Mouse (Mus musculus) heart, embryonic 10.5 days (tissue): ENCODE measurements around the gene Spata46. TPM values are rescaled to one million over a fixed set of nuclear protein-coding genes. Genes with fewer than 3 reads are reported as not detected.

Experiments
- DNase-seq: peaks from one replicate; pipeline ENCODE4 v3.0.0-alpha.2; 2017; ENCODE audit warnings: low spot score
- H3K27ac ChIP-seq: fragments of 300-500 bp; sonication (generic); 2 replicates; pipeline ENCODE4 v1.5.1; 2016; ENCODE audit warnings: mild to moderate bottlenecking
- H3K27me3 ChIP-seq: fragments of 300-500 bp; sonication (generic); 2 replicates; pipeline ENCODE4 v1.6.1; 2016; ENCODE audit warnings: mild to moderate bottlenecking; ENCODE audit not compliant: poor library complexity, insufficient read depth, severe bottlenecking
- H3K36me3 ChIP-seq: fragments of 300-500 bp; sonication (generic); 2 replicates; pipeline ENCODE4 v1.6.1; 2016; ENCODE audit warnings: mild to moderate bottlenecking, moderate library complexity
- H3K4me1 ChIP-seq: fragments of 300-500 bp; sonication (generic); 2 replicates; pipeline ENCODE4 v1.6.1; 2016; ENCODE audit warnings: mild to moderate bottlenecking
- H3K4me3 ChIP-seq: fragments of 300-500 bp; sonication (generic); 2 replicates; pipeline ENCODE4 v1.5.1; 2016; ENCODE audit warnings: mild to moderate bottlenecking, moderate library complexity
- H3K9me3 ChIP-seq: fragments of 300-500 bp; sonication (generic); 2 replicates; pipeline ENCODE4 v1.6.1; 2016; ENCODE audit warnings: mild to moderate bottlenecking, moderate library complexity
- WGBS: fragments of 180-500 bp; shearing (Covaris S2); methylation state at CpG from one replicate; pipeline ENCODE4 v1.1.7; 2016; 5-methylcytosine and 5-hydroxymethylcytosine counted together
- polyA plus RNA-seq: library from polyadenylated mRNA; unstranded; fragments of >200 nt; fragmentation: Nextera tagmentation; extraction: Ambion mirVana; gene quantifications from 2 replicates; pipeline ENCODE4 v1.2.1, GENCODE M21; 2016

The Spata46 gene
- polyA plus RNA-seq, 1 experiment from 2014 or later: 2.0 TPM

DNA sequence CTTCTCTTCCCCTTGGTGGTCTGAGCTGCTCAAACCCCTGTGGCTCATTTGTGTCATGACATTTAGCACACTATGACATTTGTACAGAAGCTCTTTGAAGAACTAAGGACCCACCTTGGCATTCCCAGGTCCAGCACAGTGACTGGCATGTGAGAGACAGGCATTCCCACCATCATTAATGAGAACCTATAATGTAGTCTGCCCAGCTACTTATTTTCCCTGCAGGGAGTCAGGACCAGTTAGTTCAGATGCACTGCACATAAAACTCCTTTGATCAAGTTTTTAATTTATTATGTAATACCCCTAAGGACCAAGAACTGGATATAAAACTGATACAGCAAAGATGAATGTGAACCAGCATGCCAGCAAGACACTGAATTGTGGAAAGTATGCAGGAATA, 42.5 kb downstream of the Spata46 start:
- no peak for DNase-seq
- Histone ChIP-seq H3K4me3 (no peak overlapping the region), H3K4me1 (peaks cover 6% of the 10 kb centered on the region; the same call in 1 of the 2 replicates), H3K36me3 (no peaks in the 10 kb centered on the region), H3K27me3 (no peaks in the 10 kb centered on the region), H3K27ac (no peak overlapping the region), H3K9me3 (no peaks in the 10 kb centered on the region)

DNA sequence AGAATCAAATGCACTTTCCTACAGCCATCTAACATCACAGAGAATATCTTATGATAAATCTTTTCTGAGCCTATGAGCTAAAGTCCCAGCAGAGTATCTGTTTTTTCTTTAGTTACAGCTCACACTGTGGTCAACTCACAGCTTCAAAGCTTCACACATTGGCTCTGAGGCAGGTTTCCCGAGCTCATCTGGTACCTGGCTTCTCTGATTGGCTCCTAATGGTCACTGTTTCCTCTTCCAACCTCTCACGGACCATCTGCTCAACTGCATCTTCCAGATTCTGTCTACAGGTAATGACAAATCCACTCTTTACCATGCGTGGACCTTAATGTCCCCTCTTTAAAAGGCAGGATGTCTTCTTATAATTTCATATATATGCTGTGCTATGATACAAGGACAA, 44.7 kb downstream of the Spata46 start:
- Histone ChIP-seq H3K27me3 (no peaks in the 10 kb centered on the region), H3K4me3 (no peak overlapping the region), H3K4me1 (peaks cover 12% of the 10 kb centered on the region; the same call in 1 of the 2 replicates), H3K27ac (no peak overlapping the region), H3K9me3 (no peaks in the 10 kb centered on the region), H3K36me3 (no peaks in the 10 kb centered on the region)
- no peak for DNase-seq
- 65% methylated on average over 3 of the region's 3 CpGs for WGBS

DNA sequence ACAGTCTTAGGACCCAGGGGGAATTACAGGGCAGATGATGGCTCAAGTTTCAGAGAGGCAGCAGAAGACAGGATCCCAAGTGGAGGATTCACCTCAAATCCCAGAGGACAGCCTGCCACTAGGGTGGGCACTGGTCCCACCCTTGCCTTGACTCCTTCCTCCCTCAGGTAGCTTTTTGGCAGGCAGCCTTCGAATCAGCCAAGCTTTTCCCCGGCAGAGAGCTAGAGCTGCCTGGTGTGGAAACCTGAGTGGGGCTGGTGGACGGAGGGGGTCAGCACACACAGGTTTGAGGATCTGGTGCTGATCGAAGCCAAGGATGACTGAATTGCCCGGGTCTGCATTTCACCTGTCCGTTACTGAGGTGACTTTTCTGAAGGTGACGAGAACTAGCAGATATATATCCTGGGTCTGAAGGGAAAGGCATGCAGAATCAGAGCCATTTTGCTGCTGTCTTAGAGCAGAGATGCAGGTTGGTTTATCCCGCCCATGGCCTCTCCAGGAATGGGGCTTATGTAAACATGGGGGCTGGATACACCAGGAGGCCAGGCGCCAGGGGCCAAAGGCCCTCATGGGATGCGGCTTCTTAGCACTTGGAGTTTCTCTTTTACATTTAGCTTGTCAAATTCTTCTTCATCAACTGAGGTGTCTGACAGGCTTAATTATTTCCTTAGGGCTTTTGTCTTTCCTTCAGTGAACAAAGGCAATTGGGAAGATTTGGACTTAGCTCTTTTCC, 51.7 kb downstream of the Spata46 start:
- no peaks in the 10 kb centered on the region for H3K9me3 ChIP-seq
- H3K36me3 ChIP-seq: no peaks in the 10 kb centered on the region
- no peak for DNase-seq
- no peaks in the 10 kb centered on the region for H3K27me3 ChIP-seq
- no peak overlapping the region for H3K4me3 ChIP-seq
- peaks cover 23% of the 10 kb centered on the region for H3K4me1 ChIP-seq
- WGBS: 59% methylated on average over 10 of the region's 10 CpGs
- H3K27ac ChIP-seq: peak overlapping the region; percentile 64; the same call in 1 of the 2 replicates

Other genes starting within 250 kb of the Spata46 start
- gene Ddr2, start 198.0 kb upstream of the Spata46 start, polyA plus RNA-seq: 6.7 and 21.0 TPM in 2 replicates
- gene Uap1, start 133.8 kb upstream of the Spata46 start, polyA plus RNA-seq: 63.0 and 67.4 TPM in 2 replicates
- gene Uhmk1, start 93.4 kb upstream of the Spata46 start, polyA plus RNA-seq: 8.6 and 10.5 TPM in 2 replicates
- not detected in 2 replicates for gene Sh2d1b2, start 76.1 kb upstream of the Spata46 start, polyA plus RNA-seq
- gene Sh2d1b1, start 31.5 kb upstream of the Spata46 start, polyA plus RNA-seq: 0.10 TPM in 1 of 2 replicates, not detected in the other
- 8.1 and 9.0 TPM in 2 replicates for gene Gm7694, start 2.5 kb upstream of the Spata46 start, polyA plus RNA-seq